Mouse (Mus musculus): ENCODE data around the gene Rflnb.
A peak's percentile ranks its signal among the peaks of the same experiment; 100 is the strongest.

The Rflnb gene

DNA sequence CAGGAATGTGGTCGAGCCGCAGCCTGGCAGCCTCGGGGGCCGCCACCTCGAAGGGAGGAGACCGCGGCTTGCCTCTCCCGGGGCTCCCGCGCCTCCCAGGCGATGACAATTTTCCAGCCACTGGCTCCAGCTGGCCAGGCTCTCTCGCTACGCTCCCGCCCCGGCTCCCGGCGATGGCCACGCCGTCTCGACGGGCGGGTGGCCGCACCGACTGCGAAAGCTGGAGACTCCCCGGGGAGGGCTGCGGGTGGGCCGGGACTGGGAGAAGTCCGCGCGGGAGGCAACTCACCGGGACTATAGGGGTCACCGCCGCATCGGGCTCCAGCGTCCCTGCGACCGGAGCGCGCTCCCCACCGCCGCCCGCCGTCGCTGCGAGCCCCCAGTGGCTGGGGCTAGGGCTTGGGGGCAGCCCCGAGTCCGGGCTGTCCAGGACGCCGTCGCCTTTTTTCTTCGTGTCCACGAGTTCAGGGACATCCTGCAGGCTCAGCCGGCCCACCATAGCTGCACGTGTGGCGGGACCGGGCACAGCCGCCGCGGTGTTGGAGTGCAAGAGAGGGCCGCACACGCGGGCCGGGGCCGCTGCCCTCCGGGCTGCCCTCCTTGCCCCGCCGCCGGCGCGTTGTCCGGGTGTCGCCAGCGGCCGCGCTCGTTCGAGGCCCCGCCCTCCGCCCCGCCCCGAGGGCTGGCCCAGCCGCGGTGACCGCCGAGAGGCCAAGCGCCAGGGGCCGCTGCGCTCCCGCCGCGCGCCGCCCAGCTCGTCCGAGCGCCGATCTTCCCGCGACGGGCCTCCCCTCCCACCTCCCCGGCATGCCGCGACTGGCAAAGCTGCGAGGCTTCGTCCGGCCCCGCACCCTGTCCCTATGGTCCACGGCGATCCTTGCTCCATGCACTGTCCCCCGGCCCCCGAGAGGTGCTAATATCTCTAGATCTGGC is at the start of gene Rflnb:
Gene Rflnb (minus strand): TSS at position 644 of the 933 bp plus-strand sequence.
- peak in 1 of 2 experiments; percentile 52 for DNase-seq (ENCODE audit: low spot score in 2 of 2)

DNA sequence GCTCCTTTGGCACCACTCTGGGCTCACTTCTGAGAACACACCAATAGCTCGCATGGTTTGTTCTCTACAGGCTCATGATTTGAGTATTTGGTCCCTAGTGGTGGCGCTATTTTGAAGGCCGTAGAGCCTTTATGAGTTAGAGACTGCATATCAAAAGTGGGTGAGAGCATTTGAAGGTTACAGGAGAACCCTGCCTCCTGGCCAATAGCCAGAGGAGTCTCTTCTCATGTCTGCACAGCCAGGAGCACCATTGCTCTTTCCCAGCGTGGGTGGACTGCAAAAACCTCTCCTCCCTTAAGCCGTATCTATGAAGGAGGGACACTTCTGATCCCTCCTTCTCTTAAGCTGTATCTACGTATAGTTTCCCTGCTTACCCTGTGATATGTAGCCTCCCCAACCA is 49.8 kb upstream of the Rflnb start:
- DNase-seq (ENCODE audit: low spot score in 2 of 2), result no peak

DNA sequence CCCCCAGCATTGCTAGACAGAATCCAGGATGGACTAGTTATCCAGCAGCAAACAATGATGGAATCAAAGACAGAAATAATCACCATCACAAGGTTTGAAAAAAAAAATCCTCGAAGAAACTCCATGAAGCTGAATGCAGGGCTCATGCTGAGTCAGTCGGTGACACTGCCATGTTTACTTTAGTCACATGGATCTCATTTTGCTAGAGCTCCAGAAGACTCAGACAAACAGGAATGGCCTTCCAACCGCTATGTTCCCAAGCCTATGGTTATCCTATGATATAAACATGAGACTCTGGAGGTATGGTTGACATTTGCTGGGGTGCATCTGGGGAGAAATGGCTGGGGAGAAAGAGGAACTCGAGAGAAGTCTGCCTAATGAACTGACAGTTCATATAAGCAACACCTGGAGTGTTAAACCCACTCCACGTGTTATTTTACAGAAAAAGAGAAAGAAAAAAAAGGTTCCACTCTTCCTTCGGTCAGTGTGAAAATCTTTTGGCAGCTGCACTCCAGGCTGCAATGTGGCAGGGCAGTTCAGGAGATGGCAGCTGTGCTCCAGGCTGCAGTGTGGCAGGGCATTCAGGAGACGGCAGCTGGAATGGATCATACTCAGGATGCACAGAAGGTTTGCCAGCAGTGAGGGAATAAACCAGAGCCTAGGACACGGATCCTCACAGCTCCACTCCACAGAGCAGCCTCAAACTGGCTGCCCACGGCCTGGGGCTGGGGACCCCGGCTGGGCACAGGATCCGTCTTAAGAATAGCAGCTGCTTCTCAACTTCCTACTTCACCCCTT is 46.9 kb upstream of the Rflnb start:
- DNase-seq (ENCODE audit: low spot score in 2 of 2), result no peak

DNA sequence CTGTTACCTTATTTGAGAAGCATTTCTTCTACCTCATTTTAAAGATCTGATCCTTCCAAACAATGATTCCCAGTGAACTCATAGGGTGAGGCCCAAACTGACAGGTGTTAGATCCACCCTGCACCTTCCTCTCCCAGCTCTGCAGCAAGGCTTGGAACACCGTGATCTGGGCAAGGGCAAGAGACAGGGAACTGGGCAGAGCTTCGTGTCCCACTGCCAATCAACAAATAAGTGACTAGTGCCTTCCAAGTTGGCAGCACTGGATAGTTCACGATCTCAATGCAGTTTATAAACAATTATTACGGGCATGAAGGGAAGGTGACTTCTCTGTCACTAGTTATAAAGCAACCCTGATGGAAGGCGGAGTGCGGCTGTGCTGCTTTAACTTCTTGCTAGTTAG is 42.2 kb upstream of the Rflnb start:
- DNase-seq (ENCODE audit: low spot score in 2 of 2), result no peak

DNA sequence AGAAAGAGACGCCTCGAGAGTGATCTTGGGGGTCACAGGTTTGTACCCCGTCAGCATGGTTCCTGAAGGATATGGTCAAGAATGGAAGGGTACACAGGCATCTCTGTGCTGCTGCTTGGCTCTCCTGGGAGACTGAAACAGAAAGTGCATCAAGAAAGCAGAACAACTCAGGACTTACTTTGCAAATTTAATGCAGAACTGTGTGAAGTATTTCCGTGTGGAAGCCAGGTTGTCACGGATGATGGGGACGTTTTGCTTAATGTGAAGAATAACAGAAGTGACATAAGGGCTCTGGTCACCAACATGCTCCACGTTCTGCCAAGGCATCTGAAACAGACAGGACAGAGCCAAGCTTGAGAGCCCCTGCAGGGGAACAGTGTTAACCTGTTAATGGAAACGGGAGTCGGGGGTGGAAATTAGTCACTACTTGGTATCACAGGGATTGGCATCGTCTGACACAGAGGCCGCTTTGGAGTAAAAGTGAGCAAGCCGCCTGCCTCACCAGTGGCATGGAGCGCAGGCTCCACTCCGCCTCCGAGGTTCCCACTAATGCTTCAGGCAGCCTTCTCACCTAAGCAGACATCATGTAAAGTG is 39.1 kb upstream of the Rflnb start:
- no peak for DNase-seq (ENCODE audit: low spot score in 2 of 2)

DNA sequence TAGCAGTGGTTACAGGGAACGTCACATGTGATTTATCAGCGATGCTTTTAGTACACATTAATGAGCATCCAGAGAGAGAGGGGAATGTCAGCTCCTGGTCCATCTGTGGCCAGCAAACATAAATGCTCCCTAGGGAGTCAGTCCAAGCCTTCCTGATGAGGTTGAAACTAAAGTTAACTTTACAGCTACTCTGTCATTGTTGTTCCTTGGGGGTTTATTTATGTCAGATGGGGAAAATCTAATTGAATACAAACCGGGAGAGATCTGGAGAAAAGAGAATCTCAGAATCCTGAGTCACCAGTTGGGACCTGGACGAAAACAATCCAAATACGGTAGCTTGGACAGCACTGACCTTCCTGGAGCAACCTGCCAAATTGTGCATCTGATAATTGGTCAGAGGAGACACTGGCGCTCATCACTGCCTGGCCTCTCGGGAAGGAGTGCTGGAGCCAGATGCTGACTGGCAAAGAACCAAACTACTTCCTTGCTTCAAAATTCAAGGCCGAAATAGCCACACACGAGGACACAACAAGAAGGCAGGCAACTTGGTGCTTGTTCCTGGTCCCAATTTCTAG is 38.0 kb upstream of the Rflnb start:
- DNase-seq (ENCODE audit: low spot score in 2 of 2), result no peak

DNA sequence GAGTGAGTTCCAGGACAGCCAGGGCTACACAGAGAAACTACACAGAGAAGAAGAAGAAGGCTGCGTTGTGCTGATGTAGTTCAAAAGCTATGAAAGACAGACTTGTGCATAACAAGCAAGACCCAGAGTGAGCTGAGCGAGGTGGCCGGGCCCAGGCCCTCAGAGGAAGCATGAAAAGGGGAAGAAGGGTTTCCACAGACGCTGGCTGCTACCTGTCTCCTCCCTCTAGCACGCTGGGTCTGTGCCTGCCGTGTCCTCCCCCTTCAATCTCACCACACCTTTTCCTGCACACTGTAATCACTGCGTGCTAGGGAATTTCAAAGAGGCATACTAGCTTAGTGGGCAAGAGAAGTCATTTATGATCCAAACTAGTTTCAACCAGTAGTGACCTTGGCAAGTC is 36.8 kb upstream of the Rflnb start:
- no peak for DNase-seq (ENCODE audit: low spot score in 2 of 2)

DNA sequence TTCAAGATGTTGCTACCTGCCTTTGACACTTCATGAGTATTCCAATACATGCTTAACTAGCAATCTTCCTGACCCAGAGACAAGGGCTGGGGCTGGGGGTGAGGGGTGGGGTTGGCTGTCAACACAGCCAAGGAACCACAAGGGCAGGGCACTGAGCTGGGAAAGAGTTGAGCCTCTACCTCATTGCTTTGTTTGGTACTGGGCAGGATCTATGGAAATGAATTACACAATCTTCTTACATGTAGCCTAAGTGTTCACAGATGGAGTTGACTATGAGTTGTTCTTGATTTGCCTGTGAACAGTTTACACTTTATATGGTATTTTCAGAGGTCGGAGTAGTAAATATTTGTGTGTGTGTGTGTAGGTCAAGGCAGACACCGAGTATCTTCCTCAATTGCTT is 33.3 kb upstream of the Rflnb start:
- no peak for DNase-seq (ENCODE audit: low spot score in 2 of 2)

DNA sequence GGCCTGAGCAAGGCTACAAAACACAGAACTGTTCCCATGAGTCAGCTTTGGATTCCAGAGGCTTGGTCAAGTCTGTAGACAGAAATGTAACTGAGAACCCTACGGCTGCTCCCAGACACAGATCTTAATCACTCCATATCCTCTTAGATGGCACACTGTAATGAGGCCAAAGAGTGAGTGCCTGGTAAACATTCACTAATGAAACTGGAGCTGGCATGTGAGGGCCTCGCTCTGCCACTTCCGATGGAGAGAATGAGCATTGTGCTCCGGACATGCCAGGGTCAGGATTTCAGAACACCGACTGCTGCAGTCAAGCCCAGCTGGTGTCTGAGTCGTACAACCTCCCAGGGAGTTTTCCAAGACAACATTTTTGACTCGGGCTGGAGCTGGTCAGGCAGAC is 32.4 kb upstream of the Rflnb start:
- DNase-seq (ENCODE audit: low spot score in 2 of 2), result no peak

DNA sequence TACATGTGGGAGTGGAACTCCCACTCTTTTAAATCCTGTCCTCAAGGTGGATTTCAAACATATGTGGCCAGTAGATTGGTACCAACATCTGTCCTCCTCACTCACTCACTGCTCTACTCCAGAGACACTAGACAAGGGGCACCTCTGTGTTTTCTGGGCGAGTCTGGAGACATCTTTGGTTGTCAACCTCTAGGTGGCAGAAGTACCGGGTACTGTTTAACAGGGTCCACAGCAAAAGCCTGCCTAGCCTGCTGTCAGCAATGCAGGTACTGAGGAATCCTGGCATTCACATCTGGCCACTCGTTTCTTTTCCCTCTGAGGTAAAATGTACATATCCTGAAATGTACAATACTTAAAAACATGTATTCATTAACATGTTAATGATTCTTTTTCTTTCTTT is 28.9 kb upstream of the Rflnb start:
- DNase-seq (ENCODE audit: low spot score in 2 of 2), result no peak

DNA sequence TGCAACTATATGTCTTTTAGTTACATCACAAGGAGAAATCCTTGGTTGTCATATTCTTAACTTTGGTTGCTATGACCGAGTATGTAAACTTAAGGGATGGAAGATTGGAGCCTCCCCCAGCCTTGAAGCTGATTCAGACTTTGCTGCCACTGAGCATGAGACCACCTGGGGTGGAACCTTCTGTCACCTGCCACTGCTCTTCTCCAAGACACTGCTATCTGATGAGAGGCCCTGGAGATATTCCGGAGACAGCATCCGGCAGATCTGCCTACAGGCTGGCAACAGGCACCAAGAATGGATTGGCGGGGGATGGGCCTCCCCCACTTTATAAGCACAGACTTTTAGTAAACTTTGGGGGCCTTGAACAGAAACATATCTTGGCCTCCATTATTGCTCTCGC is 24.9 kb upstream of the Rflnb start:
- DNase-seq (ENCODE audit: low spot score in 2 of 2), result no peak

DNA sequence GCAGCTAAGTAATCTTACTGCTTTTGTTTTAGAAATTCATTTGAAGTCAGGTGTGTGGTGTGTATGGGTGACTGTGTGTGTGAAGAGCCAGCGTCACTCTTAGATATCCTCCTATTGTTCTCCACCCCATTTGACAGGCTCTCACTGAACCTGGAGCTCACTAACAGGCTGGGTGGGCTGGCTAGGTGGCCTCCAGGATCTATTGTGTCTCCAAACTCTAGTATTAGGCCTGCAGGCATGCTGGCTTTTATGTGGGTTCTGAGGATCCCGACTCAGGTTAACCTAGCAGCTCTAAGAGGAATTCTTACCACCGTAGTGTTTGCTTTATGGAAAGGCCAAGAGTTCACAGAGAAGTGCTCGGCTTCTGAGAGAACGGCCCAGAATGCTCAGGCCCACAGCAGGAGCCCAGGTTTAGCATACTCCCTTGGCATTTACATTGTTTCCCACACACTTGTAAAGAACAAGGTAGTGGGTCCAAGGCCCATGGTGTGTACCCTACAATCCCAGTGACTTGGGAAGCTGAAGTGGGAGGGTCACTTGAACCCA is 23.5 kb upstream of the Rflnb start:
- no peak for DNase-seq (ENCODE audit: low spot score in 2 of 2)

DNA sequence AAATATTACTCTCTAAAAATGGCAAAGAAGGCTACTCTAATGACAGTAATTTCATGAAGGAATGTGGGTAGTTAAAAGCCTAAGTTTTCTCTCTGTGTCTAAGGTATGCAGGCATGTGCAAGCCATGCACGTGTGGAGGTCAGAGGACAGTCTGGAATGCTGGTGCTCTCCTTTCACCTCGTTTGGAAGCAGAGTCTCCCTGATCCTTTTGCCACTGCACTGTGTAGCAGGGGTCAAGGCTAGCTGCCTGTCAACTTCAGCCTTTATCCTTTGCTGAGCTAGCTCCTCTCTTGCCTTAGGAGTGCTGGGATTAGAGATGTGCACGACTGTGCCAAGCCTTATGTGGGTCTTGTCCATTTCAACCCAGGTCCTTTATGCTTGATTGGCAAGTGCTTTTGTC is 22.9 kb upstream of the Rflnb start:
- no peak for DNase-seq (ENCODE audit: low spot score in 2 of 2)

DNA sequence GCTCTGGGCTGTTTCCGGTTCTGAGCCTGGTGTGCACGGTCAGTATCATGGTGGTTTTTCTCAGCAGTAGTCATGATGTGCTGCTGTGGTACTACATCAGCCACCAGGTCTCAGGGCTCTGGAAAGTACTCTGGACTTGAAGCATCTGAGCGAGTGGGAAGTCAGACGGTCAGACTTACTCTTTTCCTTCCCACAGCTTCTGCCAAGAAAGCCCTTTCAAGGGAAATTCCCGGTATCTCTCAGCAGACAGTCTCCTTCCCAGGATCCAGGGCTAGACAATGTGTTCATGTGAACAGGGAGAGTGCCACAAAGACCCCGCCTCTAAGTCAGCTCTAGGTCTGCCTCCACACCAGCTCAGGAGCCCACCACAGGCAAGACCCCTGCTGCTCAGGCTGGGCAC is 17.8 kb upstream of the Rflnb start:
- DNase-seq (ENCODE audit: low spot score in 2 of 2), result no peak

DNA sequence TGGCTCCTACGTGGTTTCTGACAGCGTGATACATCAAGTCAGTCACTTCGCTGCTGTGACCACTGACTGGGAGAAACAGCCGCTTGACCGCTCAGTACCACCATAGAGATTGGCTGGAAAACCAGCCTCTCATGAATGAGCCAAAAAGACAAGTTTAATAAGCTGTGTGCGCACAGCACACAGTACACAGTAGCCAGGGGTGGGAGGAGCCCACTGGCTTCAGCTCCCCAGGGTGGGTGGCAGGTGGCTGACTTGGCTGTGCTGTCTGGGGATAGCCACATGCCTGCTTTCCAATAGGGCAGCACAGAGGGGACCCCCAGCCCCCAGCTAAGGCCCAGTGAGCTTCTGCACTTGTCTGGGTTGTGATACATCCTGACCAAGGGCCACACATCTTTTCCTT is 16.9 kb upstream of the Rflnb start:
- no peak for DNase-seq (ENCODE audit: low spot score in 2 of 2)

DNA sequence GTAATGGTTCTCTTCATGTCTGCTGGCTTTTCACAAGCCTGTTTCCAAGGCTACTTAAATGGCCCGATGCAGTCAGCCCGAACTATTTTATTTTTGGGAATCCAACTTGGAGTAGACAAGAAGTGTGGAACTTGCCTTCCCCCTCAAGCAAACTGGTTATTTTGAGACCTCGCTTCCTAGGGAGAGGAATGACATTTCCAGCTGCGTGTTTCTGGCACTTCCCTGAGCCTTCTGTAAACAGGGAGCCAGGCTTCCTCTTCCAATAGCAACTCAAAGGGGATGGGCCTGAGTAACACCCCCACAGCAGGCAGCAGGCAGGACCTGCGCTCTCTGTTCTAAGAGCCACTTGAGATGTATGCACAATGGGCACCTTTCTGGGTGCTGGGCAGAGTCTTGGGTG is 15.3 kb upstream of the Rflnb start:
- DNase-seq (ENCODE audit: low spot score in 2 of 2), result peak in 1 of 2 experiments; percentile 38

DNA sequence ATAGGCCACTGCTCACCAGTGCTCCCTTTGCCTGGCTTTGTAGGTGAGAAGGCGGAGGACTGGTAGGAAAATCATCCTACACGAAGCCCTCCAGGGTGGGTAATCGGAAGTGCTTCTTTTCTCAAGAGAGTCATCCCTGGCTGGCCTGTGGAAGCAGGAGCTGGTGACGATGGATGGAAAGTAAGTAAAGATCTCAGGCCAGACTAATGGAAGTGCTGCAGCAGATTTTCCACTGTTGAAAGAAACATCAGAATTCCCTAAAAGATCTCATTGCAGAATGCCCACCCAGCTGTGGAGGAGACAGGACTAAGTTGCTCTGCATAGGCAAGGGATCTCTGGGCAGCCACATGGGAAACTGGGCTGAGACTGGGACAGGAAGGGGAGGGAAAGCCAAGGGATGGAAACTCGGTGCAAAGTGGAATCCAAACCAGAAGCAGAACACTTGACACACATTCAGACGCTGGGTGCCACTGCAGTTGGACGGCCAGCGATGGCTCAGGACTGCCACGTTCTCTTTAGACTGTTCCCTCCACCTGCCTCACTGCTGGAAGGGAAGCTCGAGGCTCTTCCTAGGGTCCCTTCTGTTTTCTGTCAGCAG is 14.6 kb upstream of the Rflnb start:
- no peak for DNase-seq (ENCODE audit: low spot score in 2 of 2)

DNA sequence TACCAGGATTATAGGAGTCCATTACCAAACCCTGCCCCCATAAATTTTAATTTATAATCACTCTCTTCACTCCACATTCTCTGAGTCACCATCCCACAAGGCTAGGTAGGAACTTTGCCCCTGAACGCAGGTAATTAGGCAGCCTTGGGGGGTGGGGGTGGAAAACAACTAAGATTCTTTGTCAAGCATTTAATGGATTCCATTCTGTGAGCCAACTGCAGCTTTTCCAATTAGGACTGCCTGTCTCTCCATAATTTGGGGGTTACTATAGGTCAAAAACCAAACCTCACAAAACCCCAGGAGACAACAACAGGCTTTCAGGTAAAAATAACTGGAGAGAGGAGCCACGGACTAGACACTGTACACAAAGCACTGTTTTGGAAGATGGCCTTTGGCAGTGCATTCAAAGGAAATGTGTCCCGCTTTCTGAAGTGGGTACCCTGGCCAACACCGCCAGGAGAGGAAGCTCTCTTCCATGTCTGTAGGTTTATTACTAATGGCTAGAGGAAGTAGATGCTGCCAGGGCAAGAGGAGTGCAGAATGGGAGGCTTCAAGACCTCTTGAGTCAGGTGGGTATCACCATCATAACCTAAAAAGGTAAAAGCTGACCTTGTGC is 13.3 kb upstream of the Rflnb start:
- DNase-seq (ENCODE audit: low spot score in 2 of 2), result no peak

DNA sequence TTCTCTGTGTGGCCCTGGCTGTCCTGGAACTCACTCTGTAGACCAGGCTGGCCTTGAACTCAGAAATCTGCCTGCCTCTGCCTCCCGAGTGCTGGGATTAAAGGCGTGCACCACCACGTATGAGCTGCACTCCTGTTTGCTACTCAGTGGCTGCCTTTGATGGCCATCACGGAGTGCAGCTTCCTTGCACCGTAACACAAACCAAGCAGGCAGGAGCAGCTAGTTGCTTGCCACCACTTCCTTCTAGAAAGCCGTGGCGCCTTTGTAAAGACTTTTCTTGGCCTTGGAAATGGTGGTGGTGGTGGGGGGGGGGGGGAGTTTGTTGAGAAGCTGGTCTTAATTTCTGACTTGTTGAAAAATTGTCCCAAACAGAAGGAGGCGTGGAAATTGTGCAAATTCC is 12.5 kb upstream of the Rflnb start:
- DNase-seq (ENCODE audit: low spot score in 2 of 2), result no peak

DNA sequence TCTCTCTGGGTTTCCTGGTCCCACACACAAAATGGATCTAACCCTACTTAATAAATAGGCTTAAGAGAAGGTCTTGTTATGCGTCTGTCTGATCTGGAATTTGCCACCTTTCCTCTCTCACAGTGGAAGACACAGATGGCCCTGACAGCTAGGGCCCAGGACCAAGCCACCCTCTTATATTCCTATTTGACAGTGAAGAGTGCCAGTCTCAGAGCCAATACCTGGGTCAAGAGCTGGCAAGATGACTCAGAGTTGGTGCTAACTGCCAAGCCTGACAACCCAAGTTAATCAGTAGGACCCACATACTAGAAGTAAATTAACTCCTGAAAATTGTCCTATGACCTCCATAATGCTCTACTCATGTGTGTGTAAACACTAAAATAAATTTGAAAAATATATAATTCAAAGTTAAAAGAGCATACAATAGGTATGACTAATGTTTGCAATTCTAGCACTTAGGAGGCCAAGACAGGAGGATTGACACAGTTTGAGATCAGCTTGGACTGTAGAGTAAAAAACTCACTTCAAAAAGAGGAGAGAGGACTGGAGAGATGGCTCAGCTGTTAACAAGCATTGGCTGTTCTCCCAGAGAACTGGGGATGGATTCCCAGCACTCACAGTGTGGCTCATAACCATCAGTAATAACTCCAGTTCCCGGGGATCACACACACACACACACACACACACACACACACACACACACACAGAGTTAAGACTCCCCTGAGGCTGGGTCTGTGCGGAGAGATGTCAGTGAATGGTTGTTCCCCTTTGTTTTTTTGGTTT is 11.9 kb upstream of the Rflnb start:
- no peak for DNase-seq (ENCODE audit: low spot score in 2 of 2)
